In genomic region chr6:127086739-127087138, GRCm38 (mm10) we compare ENCODE assay signal across 9 mouse cellular contexts. TPM values are rescaled to one million over a fixed set of nuclear protein-coding genes. Genes with fewer than 3 reads are reported as not detected.
A peak's percentile ranks its signal among the peaks of the same experiment; 100 is the strongest.
DNase-seq lines count a peak whose midpoint lies in the region; ATAC-seq and TF ChIP-seq lines count a peak whose summit lies in the region.
"Had no signal": no experiment of that assay in that cellular context is flagged by ENCODE, and none has a peak within 500 bp of the region (broad histone marks: within the 10 kb centered on the region; RNA-seq: fewer than 3 reads in every experiment).

No protein-coding gene starts in this region.

- no peaks in the 10 kb centered on the region for H3K4me1 ChIP-seq in hindbrain, postnatal 0 days (ENCODE audit: insufficient read depth, low read length)
- no peaks in the 10 kb centered on the region for H3K4me1 ChIP-seq in hindbrain, embryonic 14.5 days (replicated peaks; ENCODE audit: control insufficient read depth, insufficient read depth, low read length)
- no peaks in the 10 kb centered on the region for H3K4me1 ChIP-seq in MEL (ENCODE audit: control insufficient read depth in 1 of 2, insufficient read depth in 2 of 2, low read length in 2 of 2)
- no peaks in the 10 kb centered on the region for H3K4me1 ChIP-seq in forebrain, embryonic 12.5 days

- no peak overlapping the region for H3K4me2 ChIP-seq in hindbrain, postnatal 0 days (ENCODE audit: low read depth, low read length)
- H3K4me2 ChIP-seq in hindbrain, embryonic 14.5 days (replicated peaks) = no peak overlapping the region
- H3K4me2 ChIP-seq in forebrain, embryonic 12.5 days = no peak overlapping the region

- no peak for TF ChIP-seq POLR2A in MEL (IDR thresholded peaks at IDR 0.05; ENCODE audit: control insufficient read depth in 1 of 2, insufficient read depth in 1 of 2, low read depth in 1 of 2, low read length in 2 of 2, poor library complexity in 1 of 2)

- no peak overlapping the region for H3K4me3 ChIP-seq in hindbrain, postnatal 0 days (ENCODE audit: low read length)
- H3K4me3 ChIP-seq in hindbrain, embryonic 14.5 days (replicated peaks; ENCODE audit: low read length) = no peak overlapping the region
- no peak overlapping the region for H3K4me3 ChIP-seq in MEL (ENCODE audit: control insufficient read depth in 1 of 2, insufficient read depth in 1 of 2, low read depth in 2 of 2, low read length in 2 of 2)
- H3K4me3 ChIP-seq in forebrain, embryonic 12.5 days (replicated peaks) = no peak overlapping the region

- peak; percentile 46 for DNase-seq in hindbrain, postnatal 0 days (ENCODE audit: low spot score)
- no peak for DNase-seq in hindbrain, embryonic 14.5 days (ENCODE audit: low spot score)
- DNase-seq in MEL (ENCODE audit: low read depth, low spot score) = peak; percentile 83
- peak; percentile 65 for DNase-seq in c-Kit-positive CD71-positive TER-119-positive erythroid progenitor cells, embryonic 14.5 days (ENCODE audit: low spot score)
- DNase-seq in left cerebral cortex, adult 11 months (ENCODE audit: low spot score) = peak; percentile 59
- no peak for DNase-seq in ovary, postnatal 36 days (ENCODE audit: low spot score)
- no peak for DNase-seq in gastrocnemius, adult 8-10 months (ENCODE audit: low spot score in 2 of 2)

- no peak overlapping the region for H3K27ac ChIP-seq in hindbrain, postnatal 0 days
- H3K27ac ChIP-seq in hindbrain, embryonic 14.5 days = no peak overlapping the region
- no peak overlapping the region for H3K27ac ChIP-seq in MEL (ENCODE audit: control insufficient read depth, low read depth, low read length)
- H3K27ac ChIP-seq in forebrain, embryonic 12.5 days = no peak overlapping the region
- H3K27ac ChIP-seq: liver, embryonic 14.5 days had no signal

- WGBS in hindbrain, postnatal 0 days = 67% methylated on average over 4 of the region's 4 CpGs
- whole genome bisulfite sequencing in hindbrain, embryonic 14.5 days = 74% methylated on average over 4 of the region's 4 CpGs
- 70% methylated on average over 4 of the region's 4 CpGs for WGBS in forebrain, embryonic 12.5 days

- no peak for TF ChIP-seq EP300 in MEL (IDR thresholded peaks at IDR 0.05; ENCODE audit: low read depth in 1 of 2, low read length in 2 of 2)

- no peak for ATAC-seq in hindbrain, postnatal 0 days
- no peak for ATAC-seq in hindbrain, embryonic 14.5 days (ENCODE audit: low FRiP score)
- no peak for ATAC-seq in forebrain, embryonic 12.5 days (ENCODE audit: low FRiP score)

- TF ChIP-seq CTCF in hindbrain, postnatal 0 days (IDR thresholded peaks at IDR 0.05; ENCODE audit: low read depth) = peak; percentile 43
- peak; percentile 42 to 67 (median 55) for TF ChIP-seq CTCF in MEL (IDR thresholded peaks at IDR 0.05 in 2 of 3, conservative IDR thresholded peaks at IDR 0.05 in 1 of 3; ENCODE audit: control insufficient read depth in 1 of 3, insufficient read depth in 1 of 3, low read depth in 2 of 3, low read length in 3 of 3, poor library complexity in 1 of 3, severe bottlenecking in 1 of 3)

- H3K9me3 ChIP-seq in hindbrain, postnatal 0 days (ENCODE audit: low read length) = no peaks in the 10 kb centered on the region
- no peaks in the 10 kb centered on the region for H3K9me3 ChIP-seq in hindbrain, embryonic 14.5 days (ENCODE audit: control insufficient read depth, low read length)
- H3K9me3 ChIP-seq in MEL (replicated peaks; ENCODE audit: insufficient read depth, low read length) = no peaks in the 10 kb centered on the region
- H3K9me3 ChIP-seq in forebrain, embryonic 12.5 days = no peaks in the 10 kb centered on the region

- H3K27me3 ChIP-seq in hindbrain, postnatal 0 days (ENCODE audit: insufficient read depth, low read length) = no peaks in the 10 kb centered on the region
- H3K27me3 ChIP-seq in hindbrain, embryonic 14.5 days (ENCODE audit: control insufficient read depth, insufficient read depth, low read length) = peaks cover 3% of the 10 kb centered on the region; the same call in 1 of the 2 replicates
- no peaks in the 10 kb centered on the region for H3K27me3 ChIP-seq in MEL (ENCODE audit: control insufficient read depth in 1 of 2, insufficient read depth in 2 of 2, low read length in 2 of 2)
- peaks cover 8% of the 10 kb centered on the region for H3K27me3 ChIP-seq in forebrain, embryonic 12.5 days

- H3K9ac ChIP-seq in hindbrain, postnatal 0 days (replicated peaks; ENCODE audit: low read length) = no peak overlapping the region
- H3K9ac ChIP-seq in hindbrain, embryonic 14.5 days = no peak overlapping the region
- no peak overlapping the region for H3K9ac ChIP-seq in MEL (ENCODE audit: control insufficient read depth, low read depth, low read length, poor library complexity, severe bottlenecking)
- H3K9ac ChIP-seq in forebrain, embryonic 12.5 days = no peak overlapping the region
- H3K9ac ChIP-seq: liver, embryonic 14.5 days had no signal

- no peaks in the 10 kb centered on the region for H3K79me2 ChIP-seq in MEL (ENCODE audit: control insufficient read depth, insufficient read depth, low read length, poor library complexity)

- peak; percentile 68 for TF ChIP-seq RAD21 in MEL (IDR thresholded peaks at IDR 0.05; ENCODE audit: low read depth, low read length)

- H3K36me3 ChIP-seq in hindbrain, postnatal 0 days (ENCODE audit: insufficient read depth, low read length) = peaks cover 16% of the 10 kb centered on the region
- H3K36me3 ChIP-seq in hindbrain, embryonic 14.5 days (replicated peaks; ENCODE audit: control insufficient read depth, insufficient read depth) = peaks cover 45% of the 10 kb centered on the region
- H3K36me3 ChIP-seq in MEL (ENCODE audit: control insufficient read depth in 1 of 2, insufficient read depth in 2 of 2, low read length in 2 of 2) = no peaks in the 10 kb centered on the region
- H3K36me3 ChIP-seq in forebrain, embryonic 12.5 days (replicated peaks) = peaks cover 38% of the 10 kb centered on the region

TF ChIP-seq in MEL, 35 proteins besides CTCF, POLR2A, EP300 and RAD21:
- TF ChIP-seq ZC3H11A (IDR thresholded peaks at IDR 0.05; ENCODE audit: low read depth, low read length) (peak; percentile 53), SMC3 (IDR thresholded peaks at IDR 0.05; ENCODE audit: low read depth, low read length) (peak; percentile 58), ELF1 (IDR thresholded peaks at IDR 0.05; ENCODE audit: low read depth, low read length) (no peak), TCF12 (IDR thresholded peaks at IDR 0.05; ENCODE audit: low read depth, low read length) (no peak)

RNA-seq across cellular contexts. Expression of gene Fgf23, which starts 14.0 kb away (rescaled TPM):
- 1.8 and 1.9 TPM in 2 replicates for total RNA-seq in hindbrain, postnatal 0 days (2014; rRNA removed)
- polyA plus RNA-seq in hindbrain, postnatal 0 days (2015; fragmentation: Nextera tagmentation; extraction: Ambion mirVana) = 0.28 TPM in 2 replicates
- 0.11 and 0.18 TPM in 2 replicates for polyA plus RNA-seq in hindbrain, embryonic 14.5 days (2014; fragmentation: Nextera tagmentation; extraction: Ambion mirVana)
- not detected in 2 replicates for total RNA-seq in MEL (2012; rRNA removed)
- polyA plus RNA-seq in MEL (2012; ENCODE audit: insufficient read depth in 1 of 2, insufficient read length in 2 of 2, low read depth in 1 of 2, low replicate concordance in 2 of 2, missing spikeins in 1 of 2) = not detected
- polyA plus RNA-seq in forebrain, embryonic 12.5 days (2016; fragmentation: Nextera tagmentation; extraction: Ambion mirVana) = 0.14 TPM in 1 of 2 replicates, not detected in the other
- not detected for total RNA-seq in gastrocnemius, adult 8-10 months (2022)
- polyA plus RNA-seq: liver, embryonic 14.5 days had no signal

RNA-seq across cellular contexts. Expression of gene Tigar, which starts 22.6 kb away (rescaled TPM):
- 6.6 and 7.7 TPM in 2 replicates for total RNA-seq in hindbrain, postnatal 0 days (2014; rRNA removed)
- 4.9 and 5.2 TPM in 2 replicates for polyA plus RNA-seq in hindbrain, postnatal 0 days (2015; fragmentation: Nextera tagmentation; extraction: Ambion mirVana)
- polyA plus RNA-seq in hindbrain, embryonic 14.5 days (2014; fragmentation: Nextera tagmentation; extraction: Ambion mirVana) = 6.5 and 6.9 TPM in 2 replicates
- total RNA-seq in MEL (2012; rRNA removed) = 3.2 and 3.8 TPM in 2 replicates
- 1 to 10 TPM in 1 of 2 experiments, not detected in 1; 5.6 TPM for polyA plus RNA-seq in MEL (2012; ENCODE audit: insufficient read depth in 1 of 2, insufficient read length in 2 of 2, low read depth in 1 of 2, low replicate concordance in 2 of 2, missing spikeins in 1 of 2)
- polyA plus RNA-seq in forebrain, embryonic 12.5 days (2016; fragmentation: Nextera tagmentation; extraction: Ambion mirVana) = 8.8 and 9.9 TPM in 2 replicates
- 100 to 1,000 TPM; 119 to 144 (median 138) TPM for total RNA-seq in gastrocnemius, adult 8-10 months (2022)

Comparison
In these comparisons a context has a peak if more than half of its experiments do, and no peak if none do; other contexts are left out.
1. DNase-seq: peak in hindbrain, postnatal 0 days (single experiment), MEL (single experiment), c-Kit-positive CD71-positive TER-119-positive erythroid progenitor cells, embryonic 14.5 days (single experiment) and left cerebral cortex, adult 11 months (single experiment); none in hindbrain, embryonic 14.5 days (single experiment), ovary, postnatal 36 days (single experiment) and gastrocnemius, adult 8-10 months (0 of 2).